Mouse (Mus musculus) neutrophil, adult 65 days (primary cell): ENCODE data around the gene Sebox. TPM values are rescaled to one million over a fixed set of nuclear protein-coding genes. Genes with fewer than 3 reads are reported as not detected.

Source experiments
- total RNA-seq: library from RNA; stranded (reverse); gene quantifications from 2 replicates; pipeline ENCODE4 v1.2.4, GENCODE M21; 2023

Gene Sebox
- total RNA-seq, result not detected in 2 replicates

GRCm38 (mm10) chr11:78502909-78503650 lies at the start of gene Sebox:
TSS of gene Sebox (plus strand) at chr11:78503447.

GRCm38 (mm10) chr11:78465568-78466180 lies 37.6 kb upstream of the Sebox start, which contains the start of gene Slc46a1:
TSS of gene Slc46a1 (plus strand) at chr11:78465697.

GRCm38 (mm10) chr11:78497544-78498522 lies 5.4 kb upstream of the Sebox start, which contains the start of gene Sarm1:
TSS of gene Sarm1 (minus strand) at chr11:78497754.

GRCm38 (mm10) chr11:78499004-78499403 lies 4.2 kb upstream of the Sebox start, which contains the start of gene Vtn:
TSS of gene Vtn (plus strand) at chr11:78499091.

GRCm38 (mm10) chr11:78512025-78512957 lies 9.0 kb downstream of the Sebox start, which contains the start of the genes Tmem199 and Poldip2:
TSS of gene Tmem199 (minus strand) at chr11:78512172.
TSS of gene Poldip2 (plus strand) at chr11:78512193.

GRCm38 (mm10) chr11:78536080-78536689 lies 32.9 kb downstream of the Sebox start, which contains the start of the genes Tnfaip1 and Ift20:
TSS of gene Tnfaip1 (minus strand) at chr11:78536332.
TSS of gene Ift20 (plus strand) at chr11:78536361.

GRCm38 (mm10) chr11:78550168-78551058 lies 47.2 kb downstream of the Sebox start, which contains the start of gene Tmem97:
TSS of gene Tmem97 (minus strand) at chr11:78550777.

Other genes starting within 250 kb of the Sebox start
- gene 2610507B11Rik, start 241.7 kb upstream of the Sebox start, total RNA-seq, result 45.5 and 59.1 TPM in 2 replicates
- gene BC030499, start 212.6 kb upstream of the Sebox start, total RNA-seq, result not detected in 2 replicates
- 61.2 and 103 TPM in 2 replicates for gene Spag5, start 201.9 kb upstream of the Sebox start, total RNA-seq
- gene Aldoc, start 180.5 kb upstream of the Sebox start, total RNA-seq, result 2.1 and 2.5 TPM in 2 replicates
- gene Pigs, start 175.0 kb upstream of the Sebox start, total RNA-seq, result 34.3 and 40.8 TPM in 2 replicates
- gene Unc119, start 160.0 kb upstream of the Sebox start, total RNA-seq, result 115 and 123 TPM in 2 replicates
- not detected in 2 replicates for gene Foxn1, start 116.9 kb upstream of the Sebox start, total RNA-seq
- gene Slc13a2, start 81.2 kb upstream of the Sebox start, total RNA-seq, result not detected in 2 replicates
- 0.47 and 0.86 TPM in 2 replicates for gene Slc46a1, start 37.8 kb upstream of the Sebox start, total RNA-seq
- gene Sarm1, start 5.7 kb upstream of the Sebox start, total RNA-seq, result 0.09 and 0.60 TPM in 2 replicates
- gene Vtn, start 4.4 kb upstream of the Sebox start, total RNA-seq, result not detected in 2 replicates
- gene Tmem199, start 8.7 kb downstream of the Sebox start, total RNA-seq, result 12.7 and 18.9 TPM in 2 replicates
- gene Poldip2, start 8.7 kb downstream of the Sebox start, total RNA-seq, result 14.5 and 18.5 TPM in 2 replicates
- gene Tnfaip1, start 32.9 kb downstream of the Sebox start, total RNA-seq, result 6.4 and 8.4 TPM in 2 replicates
- 24.9 and 28.1 TPM in 2 replicates for gene Ift20, start 32.9 kb downstream of the Sebox start, total RNA-seq
- gene Tmem97, start 47.3 kb downstream of the Sebox start, total RNA-seq, result 7.9 and 9.4 TPM in 2 replicates
- 13.5 and 17.3 TPM in 2 replicates for gene Nlk, start 193.9 kb downstream of the Sebox start, total RNA-seq
- gene Ccnq, start 248.3 kb downstream of the Sebox start, total RNA-seq, result 2.3 and 5.2 TPM in 2 replicates